Mouse (Mus musculus) 3T3-L1 (cell line): ENCODE results near the gene Glb1l2.

Source experiments
- DNase-seq: peaks from one replicate; pipeline ENCODE4 v3.0.0-alpha.2; 2015; ENCODE audit warnings: low read depth, low spot score

The Glb1l2 gene

DNA sequence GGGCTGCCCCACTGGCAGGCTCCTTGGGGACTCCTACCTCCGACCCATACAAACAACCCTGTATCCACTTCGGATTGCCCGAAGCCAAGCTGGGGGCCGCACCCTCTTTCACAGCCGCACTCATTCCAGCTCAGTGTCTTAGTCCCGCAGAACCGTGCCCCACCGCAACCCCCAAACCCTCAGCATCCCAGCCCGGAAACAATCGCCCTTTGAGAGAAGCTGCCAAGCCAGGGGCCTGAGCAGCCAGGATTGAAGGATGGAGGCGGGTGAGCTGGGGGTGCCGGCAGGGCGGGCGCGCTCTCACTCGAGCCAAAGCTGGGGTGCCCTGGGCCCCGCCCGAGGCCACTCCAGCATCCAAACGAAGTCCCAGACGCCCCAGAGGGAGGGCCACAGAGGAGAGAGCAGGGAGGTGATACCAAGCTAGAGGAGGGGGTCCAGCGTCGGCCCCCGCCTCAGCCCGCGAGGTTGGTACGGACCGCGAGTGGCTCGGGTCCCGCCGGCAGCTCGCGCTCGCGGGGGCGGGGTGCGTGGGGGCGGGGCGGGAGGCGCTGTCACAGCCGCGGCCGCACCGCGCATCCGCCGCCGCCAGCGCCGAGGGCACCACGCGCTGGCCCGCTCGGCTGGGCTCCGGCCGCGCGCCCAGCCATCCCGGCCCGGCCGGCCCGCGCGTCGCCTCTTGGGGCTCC, 72.9 kb downstream of the Glb1l2 start, which contains the start of gene B3gat1:
Gene B3gat1 (plus strand): TSS at position 523 of the 686 bp plus-strand sequence.
- DNase-seq = no peak

GRCm38 (mm10) chr9:26728556-26728955, 77.7 kb downstream of the Glb1l2 start:
- DNase-seq = no peak

DNA sequence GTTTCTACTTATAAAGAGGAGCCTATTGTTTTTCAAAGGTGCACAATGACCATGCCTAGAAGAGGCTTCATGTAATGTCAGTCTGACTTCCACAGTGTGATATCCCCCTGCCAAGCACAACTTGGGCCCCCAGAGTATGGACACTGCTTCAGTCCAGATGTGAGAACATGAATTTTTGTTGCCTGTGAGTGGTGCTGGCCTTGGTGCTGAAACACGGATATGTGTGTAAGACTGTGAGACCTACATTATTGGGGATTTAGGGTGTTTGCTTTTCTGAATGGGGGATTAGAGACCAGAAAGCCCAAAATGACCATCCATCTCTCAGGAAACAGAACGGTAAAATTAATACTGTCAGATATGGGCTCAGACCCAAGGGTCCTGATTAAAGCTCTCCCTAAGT, 78.8 kb downstream of the Glb1l2 start:
- peak; percentile 11 for DNase-seq

GRCm38 (mm10) chr9:26725709-26726108, 80.6 kb downstream of the Glb1l2 start:
- no peak for DNase-seq

DNA sequence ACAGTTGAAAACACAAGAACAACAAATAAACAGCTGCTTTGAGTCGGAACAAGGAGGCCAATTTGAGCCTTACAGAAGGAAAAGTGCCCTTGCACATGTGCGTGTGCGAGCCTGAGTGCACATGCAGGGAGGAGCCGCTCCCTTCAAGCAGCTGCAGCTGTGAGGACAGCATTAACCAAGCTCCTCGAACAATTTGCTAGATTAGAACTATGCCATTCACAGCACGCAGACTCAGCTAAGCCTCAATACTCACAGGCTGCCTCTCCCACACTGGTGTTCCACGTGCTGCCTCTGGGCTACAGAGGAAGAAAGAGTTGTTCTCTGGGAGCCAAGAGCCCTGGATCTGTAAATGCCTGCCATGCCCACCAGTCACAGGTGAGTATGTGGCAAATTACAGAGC, 84.5 kb downstream of the Glb1l2 start:
- DNase-seq = no peak

DNA sequence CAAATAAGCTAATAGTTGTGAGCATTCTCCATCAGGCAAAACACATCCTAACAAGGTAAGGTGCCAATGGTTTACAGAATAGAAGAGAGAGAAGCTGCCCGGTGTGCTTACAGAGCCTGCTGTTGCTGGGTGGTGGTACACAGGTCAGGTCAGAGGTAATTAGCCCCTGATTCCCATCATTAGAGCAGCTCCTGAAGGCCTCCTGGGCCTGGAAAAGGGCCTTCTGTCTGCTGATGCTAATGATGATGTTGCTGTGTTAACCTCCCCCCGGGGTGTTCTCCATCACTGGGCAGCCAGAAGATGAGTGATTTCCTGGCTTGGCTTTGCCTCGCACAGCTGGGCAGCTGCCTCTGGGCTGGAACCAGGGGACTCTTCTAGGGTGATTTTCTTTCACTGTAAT, 87.9 kb downstream of the Glb1l2 start:
- no peak for DNase-seq
